Mouse (Mus musculus) hindbrain, embryonic 15.5 days (tissue): ENCODE measurements around the gene Gm6309. TPM values are rescaled to one million over a fixed set of nuclear protein-coding genes. Genes with fewer than 3 reads are reported as not detected.
"Not testable (repeated sequence)": the region's sequence is repeated elsewhere in the genome, so short reads cannot be mapped to it uniquely, and the experiment has no call there.

Source experiments
- ATAC-seq: fragments of 200-750 bp; cut with Nextera tagmentation; 2 replicates; pipeline ENCODE4 v1.8.0; 2017; ENCODE audit warnings: low read depth, moderate number of reproducible peaks, moderate TSS enrichment; ENCODE audit not compliant: low FRiP score
- H3K27ac ChIP-seq: fragments of 300-500 bp; sonication (generic); replicated peaks from 2 replicates; pipeline ENCODE4 v1.5.1; 2015; ENCODE audit warnings: mild to moderate bottlenecking, inconsistent platforms
- H3K27me3 ChIP-seq: fragments of 300-500 bp; sonication (generic); 2 replicates; pipeline ENCODE4 v1.6.1; 2015; ENCODE audit warnings: control low read depth, inconsistent platforms
- H3K36me3 ChIP-seq: fragments of 300-500 bp; sonication (generic); 2 replicates; pipeline ENCODE4 v1.6.1; 2015; ENCODE audit warnings: control low read depth, inconsistent platforms
- H3K4me1 ChIP-seq: fragments of 300-500 bp; sonication (generic); replicated peaks from 2 replicates; pipeline ENCODE4 v1.6.1; 2015; ENCODE audit warnings: control low read depth, inconsistent platforms
- H3K4me2 ChIP-seq: fragments of 300-500 bp; sonication (generic); 2 replicates; pipeline ENCODE4 v1.6.1; 2015; ENCODE audit warnings: moderate library complexity, mild to moderate bottlenecking, inconsistent platforms
- H3K4me3 ChIP-seq: fragments of 300-500 bp; sonication (generic); 2 replicates; pipeline ENCODE4 v1.5.1; 2015; ENCODE audit warnings: mild to moderate bottlenecking, inconsistent platforms
- H3K9ac ChIP-seq: fragments of 300-500 bp; sonication (generic); 2 replicates; pipeline ENCODE4 v1.6.1; 2015; ENCODE audit warnings: inconsistent platforms
- H3K9me3 ChIP-seq: fragments of 300-500 bp; sonication (generic); 2 replicates; pipeline ENCODE4 v1.6.1; 2016; ENCODE audit warnings: control low read depth, inconsistent platforms
- WGBS: fragments of 180-500 bp; shearing (Covaris S2); methylation state at CpG from one replicate; pipeline ENCODE4 v1.1.7; 2015; 5-methylcytosine and 5-hydroxymethylcytosine counted together
- polyA plus RNA-seq: library from polyadenylated mRNA; unstranded; fragments of >200 nt; fragmentation: Nextera tagmentation; extraction: Ambion mirVana; gene quantifications from 2 replicates; pipeline ENCODE4 v1.2.1, GENCODE M21; 2015

Gm6309 gene
- not detected in 2 replicates for polyA plus RNA-seq

GRCm38 (mm10) chr5:146170621-146171020 is at the start of gene Gm6309:
Gm6309 (minus strand) TSS chr5:146170721.
- not testable (repeated sequence) for H3K4me2 ChIP-seq, H3K27ac ChIP-seq
- 81% methylated on average over 2 of the region's 2 CpGs for WGBS

GRCm38 (mm10) chr5:146205537-146205936 is 35.0 kb upstream of the Gm6309 start:
- Histone ChIP-seq H3K4me3 (no peak overlapping the region), H3K36me3 (peaks cover 89% of the 10 kb centered on the region), H3K4me2 (no peak overlapping the region), H3K27ac (no peak overlapping the region), H3K27me3 (no peaks in the 10 kb centered on the region), H3K9me3 (no peaks in the 10 kb centered on the region), H3K9ac (no peak overlapping the region), H3K4me1 (no peaks in the 10 kb centered on the region)
- ATAC-seq, result no peak
- 91% methylated on average over 5 of the region's 5 CpGs for WGBS

More at GRCm38 (mm10) chr5:146170621-146171020, at the start of gene Gm6309:
- H3K4me3 ChIP-seq, H3K36me3 ChIP-seq, H3K27me3 ChIP-seq, ATAC-seq, H3K4me1 ChIP-seq, H3K9me3 ChIP-seq, H3K9ac ChIP-seq: not testable (repeated sequence)

GRCm38 (mm10) chr5:146203921-146204320 is 33.4 kb upstream of the Gm6309 start:
- no peak overlapping the region for H3K4me3 ChIP-seq
- no peak for ATAC-seq
- H3K9ac ChIP-seq, result no peak overlapping the region
- peaks cover 77% of the 10 kb centered on the region for H3K36me3 ChIP-seq
- no peak overlapping the region for H3K4me2 ChIP-seq
- no peak overlapping the region for H3K27ac ChIP-seq
- H3K4me1 ChIP-seq, result no peaks in the 10 kb centered on the region
- WGBS, result 89% methylated on average over 2 of the region's 2 CpGs
- H3K27me3 ChIP-seq, result no peaks in the 10 kb centered on the region
- no peaks in the 10 kb centered on the region for H3K9me3 ChIP-seq

- H3K27ac ChIP-seq, result no peak overlapping the region
- no peaks in the 10 kb centered on the region for H3K9me3 ChIP-seq
- ATAC-seq, result no peak
- WGBS, result 98% methylated on average over 6 of the region's 6 CpGs
- H3K4me1 ChIP-seq, result no peaks in the 10 kb centered on the region
- no peak overlapping the region for H3K4me2 ChIP-seq
- no peak overlapping the region for H3K9ac ChIP-seq
- no peak overlapping the region for H3K4me3 ChIP-seq
- H3K36me3 ChIP-seq, result peaks cover 47% of the 10 kb centered on the region
- H3K27me3 ChIP-seq, result no peaks in the 10 kb centered on the region
These were observed 30.1 kb upstream of the Gm6309 start for GRCm38 (mm10) chr5:146200580-146200979.

- Histone ChIP-seq H3K27me3 (no peaks in the 10 kb centered on the region), H3K4me1 (no peaks in the 10 kb centered on the region), H3K27ac (no peak overlapping the region), H3K9ac (no peak overlapping the region), H3K9me3 (no peaks in the 10 kb centered on the region), H3K36me3 (peaks cover 36% of the 10 kb centered on the region), H3K4me2 (no peak overlapping the region), H3K4me3 (no peak overlapping the region)
- WGBS, result 80% methylated on average over 2 of the region's 2 CpGs
- ATAC-seq, result no peak
These were observed 29.0 kb upstream of the Gm6309 start for GRCm38 (mm10) chr5:146199540-146199939.

- Histone ChIP-seq H3K4me3 (no peak overlapping the region), H3K4me1 (no peaks in the 10 kb centered on the region), H3K9me3 (no peaks in the 10 kb centered on the region), H3K27ac (no peak overlapping the region), H3K9ac (no peak overlapping the region), H3K27me3 (no peaks in the 10 kb centered on the region), H3K36me3 (peaks cover 32% of the 10 kb centered on the region), H3K4me2 (no peak overlapping the region)
- no peak for ATAC-seq
These were observed 28.6 kb upstream of the Gm6309 start for GRCm38 (mm10) chr5:146199073-146199472.

- Histone ChIP-seq H3K4me1 (no peaks in the 10 kb centered on the region), H3K27ac (no peak overlapping the region), H3K9me3 (no peaks in the 10 kb centered on the region), H3K4me3 (no peak overlapping the region), H3K9ac (no peak overlapping the region), H3K27me3 (no peaks in the 10 kb centered on the region), H3K4me2 (no peak overlapping the region), H3K36me3 (peaks cover 3% of the 10 kb centered on the region; the same call in 1 of the 2 replicates)
- no peak for ATAC-seq
- 86% methylated on average over 8 of the region's 8 CpGs for WGBS
These were observed 22.8 kb upstream of the Gm6309 start for GRCm38 (mm10) chr5:146193360-146193759.

GRCm38 (mm10) chr5:146190501-146191269 is 20.2 kb upstream of the Gm6309 start:
- no peak overlapping the region for H3K9ac ChIP-seq
- no peaks in the 10 kb centered on the region for H3K4me1 ChIP-seq
- H3K4me2 ChIP-seq, result no peak overlapping the region
- no peaks in the 10 kb centered on the region for H3K9me3 ChIP-seq
- H3K36me3 ChIP-seq, result no peaks in the 10 kb centered on the region
- H3K27me3 ChIP-seq, result no peaks in the 10 kb centered on the region
- no peak overlapping the region for H3K27ac ChIP-seq
- 64% methylated on average over 3 of the region's 3 CpGs for WGBS
- no peak for ATAC-seq
- no peak overlapping the region for H3K4me3 ChIP-seq

- H3K4me3 ChIP-seq, result no peak overlapping the region
- WGBS, result 72% methylated on average over 4 of the region's 4 CpGs
- H3K9me3 ChIP-seq, result no peaks in the 10 kb centered on the region
These were observed 19.6 kb upstream of the Gm6309 start for GRCm38 (mm10) chr5:146190093-146190492.

GRCm38 (mm10) chr5:146188712-146189111 is 18.2 kb upstream of the Gm6309 start:
- no peaks in the 10 kb centered on the region for H3K9me3 ChIP-seq
- no peaks in the 10 kb centered on the region for H3K36me3 ChIP-seq
- no peak for ATAC-seq
- WGBS, result 77% methylated on average over 7 of the region's 7 CpGs
- no peak overlapping the region for H3K9ac ChIP-seq
- no peaks in the 10 kb centered on the region for H3K27me3 ChIP-seq
- H3K27ac ChIP-seq, result no peak overlapping the region
- H3K4me1 ChIP-seq, result no peaks in the 10 kb centered on the region
- no peak overlapping the region for H3K4me2 ChIP-seq
- no peak overlapping the region for H3K4me3 ChIP-seq

More at GRCm38 (mm10) chr5:146190093-146190492, 19.6 kb upstream of the Gm6309 start:
- H3K4me2 ChIP-seq, result no peak overlapping the region
- ATAC-seq, result no peak
- H3K4me1 ChIP-seq, result no peaks in the 10 kb centered on the region
- no peaks in the 10 kb centered on the region for H3K27me3 ChIP-seq
- H3K36me3 ChIP-seq, result no peaks in the 10 kb centered on the region
- no peak overlapping the region for H3K9ac ChIP-seq
- no peak overlapping the region for H3K27ac ChIP-seq

- H3K4me3 ChIP-seq, result no peak overlapping the region
- no peak overlapping the region for H3K4me2 ChIP-seq
- no peaks in the 10 kb centered on the region for H3K36me3 ChIP-seq
- no peaks in the 10 kb centered on the region for H3K4me1 ChIP-seq
- no peak overlapping the region for H3K27ac ChIP-seq
- no peak for ATAC-seq
- H3K9ac ChIP-seq, result no peak overlapping the region
- H3K9me3 ChIP-seq, result no peaks in the 10 kb centered on the region
- 91% methylated on average over 1 of the region's 1 CpGs for WGBS
- no peaks in the 10 kb centered on the region for H3K27me3 ChIP-seq
These were observed 17.6 kb upstream of the Gm6309 start for GRCm38 (mm10) chr5:146188144-146188543.

GRCm38 (mm10) chr5:146187441-146187840 is 16.9 kb upstream of the Gm6309 start:
- H3K27ac ChIP-seq, H3K4me2 ChIP-seq, H3K36me3 ChIP-seq, H3K9ac ChIP-seq, H3K4me1 ChIP-seq, H3K4me3 ChIP-seq, ATAC-seq, H3K27me3 ChIP-seq, H3K9me3 ChIP-seq: not testable (repeated sequence)
- WGBS, result 37% methylated on average over 5 of the region's 5 CpGs

- H3K27me3 ChIP-seq, H3K36me3 ChIP-seq, H3K4me2 ChIP-seq, ATAC-seq, H3K4me1 ChIP-seq, H3K27ac ChIP-seq, H3K9ac ChIP-seq, H3K9me3 ChIP-seq, H3K4me3 ChIP-seq: not testable (repeated sequence)
- 87% methylated on average over 4 of the region's 4 CpGs for WGBS
These were observed 14.7 kb upstream of the Gm6309 start, which contains the start of gene 1700001J03Rik for GRCm38 (mm10) chr5:146185204-146185603. 1700001J03Rik (minus strand) TSS chr5:146185304.
